Mouse (Mus musculus): ENCODE results near the gene Agbl5. TPM values are rescaled to one million over a fixed set of nuclear protein-coding genes. Genes with fewer than 3 reads are reported as not detected.

Agbl5 gene
- polyA plus RNA-seq, 1 experiment from 2014 or later, result 13.9 TPM

DNA sequence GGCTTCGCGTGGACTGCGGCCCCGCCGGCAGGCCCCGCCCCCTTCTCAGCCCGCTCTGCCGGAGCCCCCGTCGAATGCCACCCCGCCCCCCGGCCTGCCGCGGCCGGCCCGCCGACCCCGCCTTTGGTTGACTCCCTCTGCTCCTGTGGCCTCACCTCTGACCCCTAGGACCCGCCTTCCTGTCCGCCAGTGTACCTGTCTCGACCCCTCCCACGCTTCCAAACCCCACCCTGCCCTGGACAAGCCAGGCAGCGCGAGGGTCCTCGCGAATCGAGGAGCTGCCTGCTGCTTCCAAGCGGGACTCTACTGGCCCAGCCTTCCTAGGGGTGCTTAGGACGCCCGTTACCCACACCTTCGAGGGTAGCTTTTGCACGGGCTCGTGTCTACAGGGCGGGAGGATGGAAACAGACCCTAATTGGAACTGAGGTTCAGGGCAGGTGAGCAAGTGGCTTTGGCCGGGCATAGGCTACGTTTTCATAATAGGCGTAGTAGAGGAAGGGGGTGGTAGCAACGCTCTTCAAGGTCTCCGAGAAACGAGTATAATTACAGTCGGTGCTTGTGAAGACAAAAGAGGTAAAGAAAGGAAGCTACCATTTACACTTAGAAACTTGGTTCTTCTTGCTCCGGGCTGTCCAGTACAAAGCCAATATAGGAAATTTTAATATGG lies 727 bp downstream of the Agbl5 start:
- H3K9ac ChIP-seq, result peak overlapping the region; percentile 78
- no peaks in the 10 kb centered on the region for H3K9me3 ChIP-seq
- H3K4me1 ChIP-seq (replicated peaks), result peaks cover 14% of the 10 kb centered on the region
- peak overlapping the region; percentile 95 for H3K27ac ChIP-seq
- peaks cover 22% of the 10 kb centered on the region for H3K36me3 ChIP-seq
- H3K27me3 ChIP-seq (replicated peaks), result no peaks in the 10 kb centered on the region
- WGBS, result 1% methylated on average over 40 of the region's 42 CpGs
- peak overlapping the region; percentile 82 for H3K4me2 ChIP-seq (replicated peaks)
- peak overlapping the region; percentile 66 for H3K4me3 ChIP-seq (replicated peaks)
- peak; percentile 54 for ATAC-seq

DNA sequence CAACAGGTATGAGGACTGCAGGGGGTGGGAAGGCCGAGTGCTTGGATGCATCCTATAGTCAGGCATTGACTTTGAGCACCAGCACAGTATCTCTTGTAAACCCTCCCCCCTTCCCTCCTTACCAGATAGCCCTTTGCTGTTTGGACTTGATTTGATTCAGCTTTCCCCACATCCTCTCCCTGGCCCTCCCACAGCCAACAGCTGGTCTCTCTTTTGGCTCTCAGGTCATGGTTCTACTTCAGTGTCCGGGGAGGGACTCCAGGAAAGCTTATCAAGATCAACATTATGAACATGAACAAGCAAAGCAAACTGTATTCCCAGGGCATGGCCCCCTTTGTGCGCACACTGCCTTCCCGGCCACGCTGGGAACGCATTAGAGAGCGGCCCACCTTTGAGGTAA lies 1.9 kb downstream of the Agbl5 start:
- Histone ChIP-seq H3K9ac (peak overlapping the region; percentile 78; the same call in 1 of the 2 replicates), H3K36me3 (peaks cover 31% of the 10 kb centered on the region)
- 61% methylated on average over 7 of the region's 7 CpGs for WGBS

DNA sequence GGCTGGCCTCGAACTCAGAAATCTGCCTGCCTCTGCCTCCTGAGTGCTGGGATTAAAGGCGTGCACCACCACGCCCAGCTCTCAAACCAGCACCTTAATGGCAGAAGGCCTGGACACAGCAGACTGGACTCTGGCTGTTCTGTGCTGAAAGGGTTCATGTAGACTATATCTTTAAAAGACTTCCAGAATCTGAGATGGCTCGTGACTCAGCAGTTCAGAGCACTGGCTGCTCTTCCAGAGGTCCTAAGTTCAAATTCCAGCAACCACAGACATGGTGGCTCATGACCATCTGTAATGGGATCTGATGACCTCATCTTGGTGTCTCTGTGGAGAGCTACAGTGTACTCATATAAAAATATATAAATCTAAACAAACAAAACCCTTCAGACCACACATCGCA lies 13.4 kb downstream of the Agbl5 start:
- no peak for ATAC-seq
- 86% methylated on average over 5 of the region's 5 CpGs for WGBS

More for the DNA sequence above, 1.9 kb downstream of the Agbl5 start:
- ATAC-seq, result no peak
- Histone ChIP-seq H3K27me3 (replicated peaks) (no peaks in the 10 kb centered on the region), H3K27ac (0 out of 2 replicates have a peak overlapping the region, but pooled peaks have one; percentile 95), H3K9me3 (no peaks in the 10 kb centered on the region), H3K4me2 (replicated peaks) (peak overlapping the region; percentile 82), H3K4me1 (replicated peaks) (peaks cover 14% of the 10 kb centered on the region), H3K4me3 (replicated peaks) (peak overlapping the region; percentile 66)

DNA sequence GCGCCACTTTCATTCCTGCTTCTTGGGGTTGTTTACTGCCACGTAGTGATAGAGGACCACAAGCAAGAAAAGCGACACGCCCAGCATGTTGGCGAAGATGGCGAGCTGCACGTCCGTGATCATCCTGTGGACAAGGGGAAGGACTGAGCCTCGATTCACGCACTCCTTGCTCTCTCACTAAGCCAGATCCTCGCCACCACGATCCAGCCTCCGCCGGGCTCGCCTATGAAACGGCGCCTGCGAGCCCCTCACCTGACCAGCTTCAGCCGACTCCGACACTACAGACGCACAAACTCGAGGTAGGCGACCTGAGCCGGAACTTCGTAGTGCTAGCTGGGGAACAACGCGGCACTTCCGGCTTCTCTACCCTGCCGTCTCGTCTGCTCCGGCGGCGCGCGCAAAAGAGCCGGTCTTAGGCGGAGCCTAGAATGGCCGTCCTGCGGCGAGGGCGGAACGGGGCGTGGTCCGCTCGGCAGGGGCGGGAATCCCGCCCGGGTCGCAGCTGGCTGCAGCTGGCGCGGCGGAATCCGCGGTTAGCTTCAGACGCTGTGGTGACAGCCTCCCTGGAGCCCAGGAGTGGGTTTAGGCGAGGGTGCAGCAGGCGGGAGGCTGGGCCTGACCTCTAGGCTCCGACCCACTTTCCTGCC lies 19.0 kb downstream of the Agbl5 start, which contains the start of gene Ost4:
Gene Ost4 (minus strand): TSS at position 376 of the 647 bp plus-strand sequence.
- peaks cover 54% of the 10 kb centered on the region for H3K4me1 ChIP-seq (replicated peaks)
- H3K9ac ChIP-seq, result peak within 1 kb of the TSS; percentile 79
- WGBS, result under 1% methylated on average over 58 of the region's 58 CpGs
- H3K27ac ChIP-seq, result peak within 1 kb of the TSS; percentile 98
- ATAC-seq, result peak; percentile 96
- H3K27me3 ChIP-seq (replicated peaks), result no peaks in the 10 kb centered on the region
- H3K36me3 ChIP-seq, result peaks cover 21% of the 10 kb centered on the region; the same call in 1 of the 2 replicates
- H3K4me3 ChIP-seq (replicated peaks), result peak within 1 kb of the TSS; percentile 76
- no peaks in the 10 kb centered on the region for H3K9me3 ChIP-seq
- H3K4me2 ChIP-seq (replicated peaks), result peak within 1 kb of the TSS; percentile 93

More for the DNA sequence above, 13.4 kb downstream of the Agbl5 start:
- no peaks in the 10 kb centered on the region for H3K9me3 ChIP-seq
- no peak overlapping the region for H3K9ac ChIP-seq
- H3K27ac ChIP-seq, result no peak overlapping the region
- no peak overlapping the region for H3K4me3 ChIP-seq (replicated peaks)
- H3K36me3 ChIP-seq, result peaks cover 24% of the 10 kb centered on the region; the same call in 1 of the 2 replicates
- no peaks in the 10 kb centered on the region for H3K27me3 ChIP-seq (replicated peaks)
- peaks cover 14% of the 10 kb centered on the region for H3K4me1 ChIP-seq (replicated peaks)
- H3K4me2 ChIP-seq (replicated peaks), result no peak overlapping the region

DNA sequence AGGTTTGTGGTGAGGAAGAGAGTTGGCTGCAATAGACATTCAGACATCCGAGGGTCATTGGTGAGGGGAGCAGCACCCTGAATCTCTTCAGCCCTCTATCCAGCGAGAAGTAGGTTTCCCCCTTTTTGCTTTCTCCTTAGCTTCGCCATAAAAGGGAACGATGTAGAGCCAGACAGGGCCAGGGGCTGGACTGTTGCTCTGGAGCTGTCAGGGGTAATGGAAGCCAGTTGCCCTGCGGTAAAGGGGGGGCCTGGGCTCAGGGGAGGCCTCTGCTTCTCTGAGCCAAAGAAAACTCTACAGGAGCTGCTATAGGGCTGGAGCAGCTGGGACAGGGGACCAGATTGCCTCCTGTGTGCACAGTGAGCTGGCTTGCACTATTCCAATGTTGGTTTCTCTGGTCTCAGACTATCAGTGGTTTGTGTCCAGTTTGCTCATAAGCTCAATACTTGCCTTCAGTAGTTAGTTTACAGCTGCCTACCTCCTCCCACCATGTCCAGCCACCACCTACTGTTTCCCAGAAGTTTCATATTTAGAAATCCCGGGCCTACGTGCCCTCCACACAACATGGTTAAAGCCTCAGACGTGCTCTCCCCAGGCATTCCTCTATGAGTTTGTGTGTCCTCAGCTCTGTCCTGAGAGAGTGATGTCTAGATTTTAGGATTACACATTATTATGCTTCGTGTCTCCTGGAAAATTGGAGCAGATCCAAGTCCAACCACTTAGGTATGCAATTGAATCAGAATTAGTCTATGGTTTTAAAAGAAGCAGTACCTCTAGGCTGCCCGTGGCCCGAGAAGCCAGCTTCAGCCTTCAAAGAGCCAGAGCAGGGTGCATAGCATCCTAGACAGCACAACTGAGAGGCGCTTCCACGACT lies 20.2 kb downstream of the Agbl5 start:
- Histone ChIP-seq H3K27ac (peak overlapping the region; percentile 98), H3K4me3 (replicated peaks) (peak overlapping the region; percentile 76), H3K4me1 (replicated peaks) (peaks cover 58% of the 10 kb centered on the region), H3K4me2 (replicated peaks) (peak overlapping the region; percentile 93), H3K9ac (peak overlapping the region; percentile 79; the same call in 1 of the 2 replicates), H3K9me3 (no peaks in the 10 kb centered on the region), H3K27me3 (replicated peaks) (no peaks in the 10 kb centered on the region), H3K36me3 (peaks cover 12% of the 10 kb centered on the region; the same call in 1 of the 2 replicates)
- 25% methylated on average over 13 of the region's 13 CpGs for WGBS
- peak; percentile 35 for ATAC-seq

DNA sequence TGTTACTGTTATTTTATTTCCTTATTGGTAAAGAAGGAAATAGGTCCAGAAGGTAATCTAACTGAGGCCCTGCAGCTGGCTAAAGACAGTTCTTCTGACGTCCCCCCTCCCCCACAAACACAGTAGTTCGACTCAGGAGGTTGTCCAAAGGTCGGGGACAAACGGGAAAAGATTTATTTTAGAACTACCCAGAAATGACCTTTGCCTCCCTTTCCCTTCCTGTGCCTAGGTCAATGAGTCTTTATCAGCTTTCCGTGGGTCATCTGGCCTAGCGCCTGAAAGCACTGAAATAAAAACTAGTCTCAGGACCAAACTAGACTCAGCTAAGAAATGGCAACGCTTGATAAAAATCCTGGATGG lies 20.8 kb downstream of the Agbl5 start:
- H3K9ac ChIP-seq, result no peak overlapping the region
- H3K27me3 ChIP-seq (replicated peaks), result no peaks in the 10 kb centered on the region
- no peaks in the 10 kb centered on the region for H3K9me3 ChIP-seq
- H3K4me1 ChIP-seq (replicated peaks), result peaks cover 58% of the 10 kb centered on the region
- peak overlapping the region; percentile 93 for H3K4me2 ChIP-seq (replicated peaks)
- 5% methylated on average over 7 of the region's 7 CpGs for WGBS
- H3K36me3 ChIP-seq, result peaks cover 9% of the 10 kb centered on the region; the same call in 1 of the 2 replicates
- no peak for ATAC-seq
- no peak overlapping the region for H3K4me3 ChIP-seq (replicated peaks)
- H3K27ac ChIP-seq, result peak overlapping the region; percentile 98

DNA sequence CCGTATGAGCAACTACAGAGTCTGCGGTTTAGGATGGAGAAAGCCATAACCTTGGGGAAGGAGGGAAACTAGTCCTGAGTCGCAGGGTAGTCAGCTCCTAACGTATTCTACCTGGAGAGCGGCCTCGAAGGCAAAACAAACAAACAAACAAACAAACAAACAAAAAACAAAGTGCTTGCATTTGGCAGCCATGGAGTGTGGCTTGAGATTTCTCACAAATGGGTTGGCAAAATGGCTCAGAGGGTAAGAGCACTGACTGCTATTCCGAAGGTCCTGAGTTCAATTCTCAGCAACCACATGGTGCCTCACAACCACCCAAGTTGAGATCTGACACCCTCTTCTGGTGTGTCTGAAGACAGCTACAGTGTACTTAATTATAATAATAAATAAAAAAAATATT lies 21.4 kb downstream of the Agbl5 start:
- no peak overlapping the region for H3K4me3 ChIP-seq (replicated peaks)
- no peak overlapping the region for H3K4me2 ChIP-seq (replicated peaks)
- WGBS, result 75% methylated on average over 7 of the region's 7 CpGs
- H3K36me3 ChIP-seq, result peaks cover 4% of the 10 kb centered on the region; the same call in 1 of the 2 replicates
- no peaks in the 10 kb centered on the region for H3K9me3 ChIP-seq
- H3K9ac ChIP-seq, result no peak overlapping the region
- peaks cover 58% of the 10 kb centered on the region for H3K4me1 ChIP-seq (replicated peaks)
- peak overlapping the region; percentile 98 for H3K27ac ChIP-seq
- H3K27me3 ChIP-seq (replicated peaks), result no peaks in the 10 kb centered on the region
- no peak for ATAC-seq

DNA sequence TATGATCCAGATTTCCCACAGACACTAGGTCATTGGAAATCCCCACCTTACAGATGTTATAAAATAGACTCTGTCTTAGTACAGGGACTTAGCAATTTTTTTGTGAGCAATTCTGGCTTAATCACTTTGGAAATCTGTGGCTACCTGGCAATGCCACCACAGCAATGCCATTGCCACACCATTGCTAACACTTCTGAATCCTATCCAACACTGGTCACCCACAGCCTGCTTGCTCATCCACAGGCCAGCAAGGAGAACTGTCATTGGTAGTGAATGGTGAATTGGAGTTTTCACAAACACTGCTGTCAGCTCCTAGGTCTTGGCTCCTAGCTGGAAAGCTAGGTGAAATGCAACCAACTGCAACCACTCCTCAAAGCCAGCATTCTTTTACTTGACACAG lies 22.0 kb downstream of the Agbl5 start:
- H3K9ac ChIP-seq, result no peak overlapping the region
- peak overlapping the region; percentile 96 for H3K27ac ChIP-seq
- no peak overlapping the region for H3K4me3 ChIP-seq (replicated peaks)
- peaks cover 58% of the 10 kb centered on the region for H3K4me1 ChIP-seq (replicated peaks)
- no peaks in the 10 kb centered on the region for H3K27me3 ChIP-seq (replicated peaks)
- H3K36me3 ChIP-seq, result no peaks in the 10 kb centered on the region
- no peaks in the 10 kb centered on the region for H3K9me3 ChIP-seq
- ATAC-seq, result no peak
- H3K4me2 ChIP-seq (replicated peaks), result no peak overlapping the region

DNA sequence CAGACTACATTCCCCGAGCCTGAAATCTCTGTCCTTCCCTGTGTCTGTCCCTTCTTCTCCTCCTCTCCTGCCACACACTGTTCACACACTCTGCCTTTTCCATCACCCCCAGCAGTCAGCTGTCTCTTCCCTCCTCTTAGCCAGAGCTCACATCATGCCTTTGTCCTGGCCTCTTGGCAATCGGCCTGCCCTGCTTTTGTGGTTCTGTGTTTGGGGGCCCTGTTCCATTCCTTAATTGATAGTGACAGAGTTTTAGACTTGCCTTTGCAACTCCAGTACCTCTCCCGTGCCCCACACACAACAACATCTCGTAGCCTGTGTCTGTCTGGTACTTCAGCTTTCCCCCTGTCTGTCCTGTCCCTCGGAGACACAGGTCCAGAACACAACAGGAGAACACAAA lies 23.7 kb downstream of the Agbl5 start:
- WGBS, result 57% methylated on average over 5 of the region's 5 CpGs
- H3K36me3 ChIP-seq, result peaks cover 3% of the 10 kb centered on the region; the same call in 1 of the 2 replicates
- H3K9me3 ChIP-seq, result no peaks in the 10 kb centered on the region
- H3K9ac ChIP-seq, result no peak overlapping the region
- peak overlapping the region; percentile 96 for H3K27ac ChIP-seq
- no peaks in the 10 kb centered on the region for H3K27me3 ChIP-seq (replicated peaks)
- H3K4me1 ChIP-seq (replicated peaks), result peaks cover 53% of the 10 kb centered on the region
- H3K4me3 ChIP-seq (replicated peaks), result no peak overlapping the region
- peak overlapping the region; percentile 41; the same call in 1 of the 2 replicates for H3K4me2 ChIP-seq (replicated peaks)
- no peak for ATAC-seq

DNA sequence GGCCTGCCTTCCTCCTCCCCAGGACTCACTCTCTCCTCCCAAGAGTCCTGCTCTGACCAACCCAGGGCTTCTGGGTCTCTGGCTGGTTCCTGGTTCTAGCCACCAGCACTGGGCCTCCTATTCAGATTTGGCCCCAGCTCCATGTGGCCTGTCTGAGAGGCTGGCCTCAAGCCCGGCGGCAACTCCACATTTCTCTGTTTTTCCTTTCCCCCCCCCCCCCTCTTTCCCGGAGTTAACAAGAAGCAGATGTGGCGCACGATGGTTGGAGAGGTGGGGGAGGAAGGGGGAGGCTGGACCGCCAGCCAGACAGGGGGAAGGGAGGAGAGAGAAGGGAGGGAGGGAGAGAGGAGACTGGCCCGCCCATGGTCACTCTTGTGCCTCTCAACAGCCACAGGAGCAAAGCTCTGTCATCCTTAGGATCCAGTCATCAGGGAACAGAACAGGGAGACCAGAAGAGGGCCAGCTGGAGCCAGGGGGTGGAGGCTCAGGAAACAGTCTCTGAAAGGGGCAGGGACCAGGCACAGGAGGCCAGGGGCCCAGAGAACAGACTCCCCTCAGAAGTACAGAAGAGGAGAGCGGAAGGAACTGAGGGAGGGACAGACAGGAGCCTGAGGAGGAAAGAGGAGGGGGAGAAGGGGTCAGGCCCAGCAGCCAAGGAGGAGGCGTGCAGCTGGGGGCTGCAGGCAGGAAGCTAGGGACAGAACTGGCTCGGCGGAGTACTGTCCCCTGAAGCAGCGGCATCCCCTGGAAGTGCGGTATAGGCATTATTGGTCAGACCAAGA lies 24.8 kb downstream of the Agbl5 start, which contains the start of gene Emilin1:
Gene Emilin1 (plus strand): TSS at position 343 of the 782 bp plus-strand sequence.
- Histone ChIP-seq H3K9ac (peak within 1 kb of the TSS; percentile 67), H3K27ac (peak within 1 kb of the TSS; percentile 96), H3K4me2 (replicated peaks) (peak within 1 kb of the TSS; percentile 79), H3K4me1 (replicated peaks) (peaks cover 57% of the 10 kb centered on the region), H3K9me3 (no peaks in the 10 kb centered on the region), H3K4me3 (replicated peaks) (peak within 1 kb of the TSS; percentile 53), H3K36me3 (peaks cover 13% of the 10 kb centered on the region), H3K27me3 (replicated peaks) (no peaks in the 10 kb centered on the region)
- 21% methylated on average over 12 of the region's 13 CpGs for WGBS
- ATAC-seq, result peak; percentile 64

DNA sequence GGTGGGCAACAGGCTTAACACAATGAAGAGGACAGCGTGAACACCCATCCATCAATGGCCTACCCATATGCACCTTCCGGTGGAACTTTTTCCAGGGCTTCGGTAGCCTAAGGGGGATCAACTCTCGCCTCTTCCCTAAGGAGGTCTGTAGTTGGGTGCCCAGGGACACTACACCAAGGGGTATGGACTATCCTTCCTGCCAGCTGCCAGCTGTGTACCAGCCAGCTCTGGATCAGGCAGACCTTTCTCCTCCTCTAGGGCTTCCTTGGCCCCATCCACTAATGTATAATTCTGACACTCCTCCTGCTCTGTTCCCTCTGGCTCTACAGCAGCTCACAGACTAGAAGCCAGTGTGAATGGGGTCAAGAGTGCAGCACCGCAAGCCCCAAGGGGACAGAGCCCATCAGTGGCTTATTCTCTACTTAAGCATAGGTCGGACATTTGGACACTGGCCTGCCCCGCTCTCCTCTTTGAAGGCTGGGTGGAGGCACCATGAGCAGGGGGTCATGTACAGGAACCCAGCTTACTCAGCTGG lies 25.7 kb downstream of the Agbl5 start:
- ATAC-seq, result no peak
- Histone ChIP-seq H3K4me1 (replicated peaks) (peaks cover 48% of the 10 kb centered on the region), H3K9ac (peak overlapping the region; percentile 67), H3K9me3 (no peaks in the 10 kb centered on the region), H3K4me2 (replicated peaks) (peak overlapping the region; percentile 79), H3K27ac (peak overlapping the region; percentile 96), H3K36me3 (peaks cover 22% of the 10 kb centered on the region), H3K4me3 (replicated peaks) (peak overlapping the region; percentile 53), H3K27me3 (replicated peaks) (no peaks in the 10 kb centered on the region)
- WGBS, result 54% methylated on average over 7 of the region's 7 CpGs
